Mouse (Mus musculus) embryonic facial prominence, embryonic 14.5 days (tissue): ENCODE measurements around the gene N4bp2l1. TPM values are rescaled to one million over a fixed set of nuclear protein-coding genes. Genes with fewer than 3 reads are reported as not detected.
"Not testable (repeated sequence)": the region's sequence is repeated elsewhere in the genome, so short reads cannot be mapped to it uniquely, and the experiment has no call there.

Experiments
- ATAC-seq: fragments of 200-750 bp; cut with Nextera tagmentation; 2 replicates; pipeline ENCODE4 v1.8.0; 2017; ENCODE audit warnings: low read depth, moderate number of reproducible peaks, moderate TSS enrichment
- DNase-seq: peaks from one replicate; pipeline ENCODE4 v3.0.0-alpha.2; 2015; ENCODE audit warnings: low spot score
- H3K27ac ChIP-seq: fragments of 300-500 bp; sonication (generic); replicated peaks from 2 replicates; pipeline ENCODE4 v1.5.1; 2014; ENCODE audit warnings: low read depth, mild to moderate bottlenecking, low read length, moderate library complexity
- H3K27me3 ChIP-seq: fragments of 300-500 bp; sonication (generic); replicated peaks from 2 replicates; pipeline ENCODE4 v1.6.1; 2014; ENCODE audit warnings: low read length; ENCODE audit not compliant: control insufficient read depth, insufficient read depth
- H3K36me3 ChIP-seq: fragments of 300-500 bp; sonication (generic); 2 replicates; pipeline ENCODE4 v1.6.1; 2014; ENCODE audit warnings: low read length, mixed read lengths; ENCODE audit not compliant: control insufficient read depth, insufficient read depth
- H3K4me1 ChIP-seq: fragments of 300-500 bp; sonication (generic); 2 replicates; pipeline ENCODE4 v1.6.1; 2014; ENCODE audit warnings: antibody characterized with exemption, low read length; ENCODE audit not compliant: control insufficient read depth, insufficient read depth
- H3K4me2 ChIP-seq: fragments of 300-500 bp; sonication (generic); 2 replicates; pipeline ENCODE4 v1.6.1; 2014; ENCODE audit warnings: low read depth, mild to moderate bottlenecking, low read length, moderate library complexity, mixed read lengths
- H3K4me3 ChIP-seq: fragments of 300-500 bp; sonication (generic); 2 replicates; pipeline ENCODE4 v1.5.1; 2014; ENCODE audit warnings: low read depth, mild to moderate bottlenecking, low read length
- H3K9ac ChIP-seq: fragments of 300-500 bp; sonication (generic); 2 replicates; pipeline ENCODE4 v1.6.1; 2014; ENCODE audit warnings: low read depth, mild to moderate bottlenecking, low read length, moderate library complexity, mixed read lengths
- H3K9me3 ChIP-seq: fragments of 300-500 bp; sonication (generic); 2 replicates; pipeline ENCODE4 v1.6.1; 2016; ENCODE audit warnings: low read length; ENCODE audit not compliant: control insufficient read depth
- WGBS: fragments of 180-500 bp; shearing (Covaris S2); extraction: QIAGEN DNeasy Blood & Tissue Kit; methylation state at CpG from one replicate; pipeline ENCODE4 v1.1.7; 2014; 5-methylcytosine and 5-hydroxymethylcytosine counted together
- polyA plus RNA-seq: library from polyadenylated mRNA; unstranded; fragments of >200 nt; fragmentation: Nextera tagmentation; extraction: Ambion mirVana; gene quantifications from 2 replicates; pipeline ENCODE4 v1.2.1, GENCODE M21; 2014

The N4bp2l1 gene
- polyA plus RNA-seq = 4.7 and 6.1 TPM in 2 replicates

- 73% methylated on average over 7 of the region's 7 CpGs for WGBS
- H3K27me3 ChIP-seq = peaks cover 34% of the 10 kb centered on the region
- H3K9ac ChIP-seq = no peak within 1 kb of the TSS
- H3K27ac ChIP-seq = no peak within 1 kb of the TSS
- H3K36me3 ChIP-seq = no peaks in the 10 kb centered on the region
- H3K4me2 ChIP-seq = no peak within 1 kb of the TSS
- no peak within 1 kb of the TSS for H3K4me3 ChIP-seq
- no peaks in the 10 kb centered on the region for H3K9me3 ChIP-seq
- ATAC-seq (no peak), DNase-seq (no peak)
- peaks cover 12% of the 10 kb centered on the region for H3K4me1 ChIP-seq
Measured at GRCm38 (mm10) chr5:150597088-150597487, at the start of gene N4bp2l1. TSS of gene N4bp2l1 (minus strand) at chr5:150597188.

- ATAC-seq (no peak), DNase-seq (no peak)
- H3K4me2 ChIP-seq = no peak overlapping the region
- no peak overlapping the region for H3K9ac ChIP-seq
- 89% methylated on average over 4 of the region's 4 CpGs for WGBS
- no peaks in the 10 kb centered on the region for H3K27me3 ChIP-seq
- H3K9me3 ChIP-seq = no peaks in the 10 kb centered on the region
- H3K36me3 ChIP-seq = peaks cover 73% of the 10 kb centered on the region
- H3K4me1 ChIP-seq = no peaks in the 10 kb centered on the region
- no peak overlapping the region for H3K27ac ChIP-seq
- no peak overlapping the region for H3K4me3 ChIP-seq
Measured at GRCm38 (mm10) chr5:150644926-150645325, 47.9 kb upstream of the N4bp2l1 start.

- H3K9ac ChIP-seq, H3K4me3 ChIP-seq, H3K9me3 ChIP-seq, H3K27ac ChIP-seq, H3K27me3 ChIP-seq, ATAC-seq, H3K4me2 ChIP-seq, H3K4me1 ChIP-seq, DNase-seq: not testable (repeated sequence)
- peaks cover 66% of the 10 kb centered on the region for H3K36me3 ChIP-seq
- 94% methylated on average over 4 of the region's 4 CpGs for WGBS
Measured at GRCm38 (mm10) chr5:150643390-150643789, 46.4 kb upstream of the N4bp2l1 start.

- Histone ChIP-seq H3K9ac (no peak overlapping the region), H3K27ac (no peak overlapping the region), H3K27me3 (no peaks in the 10 kb centered on the region), H3K36me3 (peaks cover 74% of the 10 kb centered on the region), H3K4me1 (no peaks in the 10 kb centered on the region), H3K9me3 (no peaks in the 10 kb centered on the region), H3K4me2 (no peak overlapping the region), H3K4me3 (no peak overlapping the region)
- WGBS = 92% methylated on average over 3 of the region's 3 CpGs
- ATAC-seq (no peak), DNase-seq (no peak)
Measured at GRCm38 (mm10) chr5:150641440-150641839, 44.5 kb upstream of the N4bp2l1 start.

- Histone ChIP-seq H3K4me1 (no peaks in the 10 kb centered on the region), H3K36me3 (peaks cover 9% of the 10 kb centered on the region; the same call in 1 of the 2 replicates), H3K9me3 (no peaks in the 10 kb centered on the region), H3K4me3 (no peak overlapping the region), H3K9ac (no peak overlapping the region), H3K4me2 (no peak overlapping the region), H3K27me3 (no peaks in the 10 kb centered on the region), H3K27ac (no peak overlapping the region)
- DNase-seq (no peak), ATAC-seq (no peak)
- 81% methylated on average over 2 of the region's 2 CpGs for WGBS
Measured at GRCm38 (mm10) chr5:150629692-150630091, 32.7 kb upstream of the N4bp2l1 start.

GRCm38 (mm10) chr5:150629272-150629671 lies 32.3 kb upstream of the N4bp2l1 start:
- DNase-seq = no peak
- peaks cover 9% of the 10 kb centered on the region; the same call in 1 of the 2 replicates for H3K36me3 ChIP-seq
- no peaks in the 10 kb centered on the region for H3K4me1 ChIP-seq
- H3K27me3 ChIP-seq = no peaks in the 10 kb centered on the region
- no peak overlapping the region for H3K9ac ChIP-seq
- no peak overlapping the region for H3K4me2 ChIP-seq
- 92% methylated on average over 1 of the region's 1 CpGs for WGBS
- ATAC-seq = no peak
- no peak overlapping the region for H3K4me3 ChIP-seq
- H3K27ac ChIP-seq = no peak overlapping the region
- no peaks in the 10 kb centered on the region for H3K9me3 ChIP-seq

GRCm38 (mm10) chr5:150625528-150625927 lies 28.5 kb upstream of the N4bp2l1 start:
- ATAC-seq = no peak
- WGBS = 92% methylated on average over 7 of the region's 7 CpGs

GRCm38 (mm10) chr5:150622792-150623191 lies 25.8 kb upstream of the N4bp2l1 start:
- H3K27me3 ChIP-seq = no peaks in the 10 kb centered on the region
- H3K36me3 ChIP-seq = no peaks in the 10 kb centered on the region
- ATAC-seq (peak; percentile 47; the same call in 1 of the 2 replicates), DNase-seq (peak; percentile 67)
- WGBS = 23% methylated on average over 1 of the region's 1 CpGs
- H3K4me3 ChIP-seq = no peak overlapping the region
- H3K9me3 ChIP-seq = no peaks in the 10 kb centered on the region
- no peak overlapping the region for H3K27ac ChIP-seq
- no peak overlapping the region for H3K9ac ChIP-seq
- H3K4me1 ChIP-seq = no peaks in the 10 kb centered on the region
- H3K4me2 ChIP-seq = no peak overlapping the region

More at GRCm38 (mm10) chr5:150625528-150625927, 28.5 kb upstream of the N4bp2l1 start:
- Histone ChIP-seq H3K4me1 (no peaks in the 10 kb centered on the region), H3K9me3 (no peaks in the 10 kb centered on the region), H3K4me3 (no peak overlapping the region), H3K36me3 (no peaks in the 10 kb centered on the region), H3K27ac (no peak overlapping the region), H3K27me3 (no peaks in the 10 kb centered on the region), H3K9ac (no peak overlapping the region), H3K4me2 (no peak overlapping the region)
- no peak for DNase-seq

GRCm38 (mm10) chr5:150621592-150621991 lies 24.6 kb upstream of the N4bp2l1 start:
- Histone ChIP-seq H3K4me1 (no peaks in the 10 kb centered on the region), H3K9me3 (no peaks in the 10 kb centered on the region), H3K27me3 (no peaks in the 10 kb centered on the region), H3K27ac (no peak overlapping the region), H3K4me3 (no peak overlapping the region), H3K4me2 (no peak overlapping the region), H3K9ac (no peak overlapping the region), H3K36me3 (no peaks in the 10 kb centered on the region)
- ATAC-seq = no peak
- 89% methylated on average over 3 of the region's 3 CpGs for WGBS
- no peak for DNase-seq
